Mouse (Mus musculus) MEL (cell line): ENCODE data around the gene Osbpl10.

Experiments used
- CTCF ChIP-seq, 3 experiments: IDR thresholded peaks in 2 of 3; conservative IDR thresholded peaks in 1 of 3; 2 replicates each; pipeline ENCODE4 v1.5.1; 2011 to 2012; ENCODE audit warnings: low read length in 3 of 3, low read depth in 2 of 3, mild to moderate bottlenecking in 2 of 3, improper control_type of control experiment in 1 of 3, inconsistent platforms in 1 of 3, mixed read lengths in 1 of 3, moderate library complexity in 1 of 3; ENCODE audit not compliant: control insufficient read depth in 1 of 3, insufficient read depth in 1 of 3, poor library complexity in 1 of 3, severe bottlenecking in 1 of 3
- EP300 ChIP-seq, 2 experiments: IDR thresholded peaks; 2 replicates each; pipeline ENCODE4 v1.6.1; 2011; ENCODE audit warnings: improper control_type of control experiment in 2 of 2, low read length in 2 of 2, low read depth in 1 of 2, mild to moderate bottlenecking in 1 of 2
- HCFC1 ChIP-seq: IDR thresholded peaks from 2 replicates; pipeline ENCODE4 v1.6.1; 2012; ENCODE audit warnings: low read depth, mild to moderate bottlenecking, inconsistent platforms, low read length, improper control_type of control experiment, moderate library complexity
- MEF2A ChIP-seq: IDR thresholded peaks from 2 replicates; pipeline ENCODE4 v1.6.1; 2014; ENCODE audit warnings: low read depth, mild to moderate bottlenecking, inconsistent platforms, low read length, improper control_type of control experiment; ENCODE audit not compliant: poor library complexity, insufficient replicate concordance, severe bottlenecking; ENCODE audit errors: extremely low read depth
- MYC ChIP-seq: IDR thresholded peaks from 2 replicates; pipeline ENCODE4 v1.6.1; 2011; ENCODE audit warnings: low read depth, mild to moderate bottlenecking, low read length, improper control_type of control experiment, moderate library complexity
- NELFE ChIP-seq: IDR thresholded peaks from 2 replicates; pipeline ENCODE4 v1.6.1; 2011; ENCODE audit warnings: low read depth, low read length, improper control_type of control experiment
- POLR2A ChIP-seq, 2 experiments: IDR thresholded peaks; 2 replicates each; pipeline ENCODE4 v1.6.1; 2011 to 2012; ENCODE audit warnings: low read length in 2 of 2, mild to moderate bottlenecking in 2 of 2, control low read depth in 1 of 2, improper control_type of control experiment in 1 of 2, low read depth in 1 of 2, moderate library complexity in 1 of 2; ENCODE audit not compliant: control insufficient read depth in 1 of 2, insufficient read depth in 1 of 2, poor library complexity in 1 of 2
- POLR2AphosphoS5 ChIP-seq: IDR thresholded peaks from 2 replicates; pipeline ENCODE4 v1.6.1; 2012; ENCODE audit warnings: low read depth, borderline replicate concordance, mild to moderate bottlenecking, inconsistent platforms, low read length, moderate library complexity, mixed read lengths
- TBP ChIP-seq: IDR thresholded peaks from 2 replicates; pipeline ENCODE4 v1.8.0; 2011; ENCODE audit warnings: low read depth, low read length, improper control_type of control experiment
- USF1 ChIP-seq: IDR thresholded peaks from 2 replicates; pipeline ENCODE4 v1.6.1; 2014; ENCODE audit warnings: low read depth, mild to moderate bottlenecking, inconsistent platforms, low read length, improper control_type of control experiment, moderate library complexity
- USF2 ChIP-seq, 2 experiments: IDR thresholded peaks; 2 replicates each; pipeline ENCODE4 v1.6.1; 2011 to 2012; ENCODE audit warnings: improper control_type of control experiment in 2 of 2, low read length in 2 of 2, borderline replicate concordance in 1 of 2, inconsistent platforms in 1 of 2, low read depth in 1 of 2, mild to moderate bottlenecking in 1 of 2; ENCODE audit not compliant: insufficient read depth in 1 of 2
- ZC3H11A ChIP-seq: IDR thresholded peaks from 2 replicates; pipeline ENCODE4 v1.6.1; 2012; ENCODE audit warnings: low read depth, mild to moderate bottlenecking, inconsistent platforms, low read length, improper control_type of control experiment

GRCm38 (mm10) chr9:115245092-115245491, 266.7 kb downstream of the Osbpl10 start:
- TF ChIP-seq MYC: no peak
- TF ChIP-seq ZC3H11A: no peak
- no peak for TF ChIP-seq MEF2A
- no peak for TF ChIP-seq CTCF (IDR thresholded peaks at IDR 0.05 in 2 of 3, conservative IDR thresholded peaks at IDR 0.05 in 1 of 3; ENCODE audit: control insufficient read depth in 1 of 3, insufficient read depth in 1 of 3, low read depth in 2 of 3, low read length in 3 of 3, poor library complexity in 1 of 3, severe bottlenecking in 1 of 3)
- TF ChIP-seq USF2 (IDR thresholded peaks at IDR 0.05; ENCODE audit: borderline replicate concordance in 1 of 2, insufficient read depth in 1 of 2, low read depth in 1 of 2, low read length in 2 of 2): no peak
- no peak for TF ChIP-seq POLR2A (IDR thresholded peaks at IDR 0.05; ENCODE audit: control insufficient read depth in 1 of 2, insufficient read depth in 1 of 2, low read depth in 1 of 2, low read length in 2 of 2, poor library complexity in 1 of 2)
- no peak for TF ChIP-seq NELFE
- TF ChIP-seq POLR2AphosphoS5: no peak
- no peak for TF ChIP-seq EP300 (IDR thresholded peaks at IDR 0.05; ENCODE audit: low read depth in 1 of 2, low read length in 2 of 2)
- no peak for TF ChIP-seq HCFC1
- no peak for TF ChIP-seq TBP
- no peak for TF ChIP-seq USF1
